8 mouse cellular contexts compared by ENCODE assay signal in the genomic region with DNA sequence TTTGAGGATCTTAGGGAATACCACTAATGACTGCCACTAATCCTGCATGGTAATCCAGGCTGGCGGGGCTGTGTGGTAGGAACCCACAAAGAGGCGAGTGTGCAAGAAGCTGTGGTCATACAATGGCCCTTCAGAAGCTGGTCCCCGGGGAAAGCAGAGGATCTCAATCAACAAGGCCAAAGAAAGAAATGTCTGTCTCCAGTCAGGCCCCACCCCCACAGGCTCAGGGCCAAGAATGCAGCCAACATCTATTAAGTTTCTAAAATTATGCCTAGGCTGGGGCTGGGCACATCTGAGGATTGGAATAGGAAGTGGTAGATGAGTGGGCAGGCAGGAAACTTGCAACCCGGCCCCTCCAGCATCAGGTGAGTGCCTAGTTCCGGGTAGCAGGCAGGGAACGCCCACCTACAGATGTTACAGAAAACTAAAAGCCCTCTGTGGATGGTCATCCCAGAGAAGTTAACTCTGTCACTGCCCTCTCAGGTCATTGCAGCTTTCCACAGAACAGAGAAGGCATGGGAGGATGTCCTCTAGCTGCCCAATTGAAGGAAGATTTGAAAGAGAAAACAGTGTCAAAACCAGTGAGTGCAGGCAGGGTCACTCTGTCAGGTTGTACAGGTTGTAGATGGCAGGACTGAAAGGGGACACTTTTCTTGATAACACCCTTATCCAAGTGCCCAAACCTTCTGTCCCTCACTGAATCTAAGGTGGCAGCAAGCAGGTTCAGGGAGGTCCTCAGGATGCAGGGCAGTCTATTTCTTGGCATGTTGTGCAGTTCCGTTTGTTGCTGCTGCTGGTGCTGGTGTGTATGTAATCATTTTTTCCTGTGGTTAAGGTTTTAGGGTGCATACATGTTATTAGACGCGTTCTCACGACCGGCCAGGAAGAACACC. TPM values are rescaled to one million over a fixed set of nuclear protein-coding genes. Genes with fewer than 3 reads are reported as not detected.
DNase-seq lines count a peak whose midpoint lies in the region; ATAC-seq lines count a peak whose summit lies in the region.

No protein-coding gene starts in this region.

- H3K27me3 ChIP-seq in forebrain, embryonic 14.5 days (replicated peaks; ENCODE audit: control insufficient read depth, insufficient read depth, low read length) = no peaks in the 10 kb centered on the region
- H3K27me3 ChIP-seq in heart, embryonic 16.5 days (ENCODE audit: control insufficient read depth, insufficient read depth, low read length) = no peaks in the 10 kb centered on the region
- no peaks in the 10 kb centered on the region for H3K27me3 ChIP-seq in lung, embryonic 16.5 days (ENCODE audit: control insufficient read depth, insufficient read depth, low read depth, low read length)
- H3K27me3 ChIP-seq in intestine, embryonic 15.5 days (replicated peaks) = no peaks in the 10 kb centered on the region

- H3K27ac ChIP-seq in forebrain, embryonic 14.5 days (ENCODE audit: low read depth, low read length) = 0 out of 2 replicates have a peak overlapping the region, but pooled peaks have one; percentile 21
- peak overlapping the region; percentile 80 for H3K27ac ChIP-seq in heart, embryonic 16.5 days (ENCODE audit: low read length)
- peak overlapping the region; percentile 69 for H3K27ac ChIP-seq in lung, embryonic 16.5 days (ENCODE audit: low read length)
- H3K27ac ChIP-seq in intestine, embryonic 15.5 days = no peak overlapping the region

- peak; percentile 42 for ATAC-seq in forebrain, embryonic 14.5 days
- peak; percentile 53 for ATAC-seq in heart, embryonic 16.5 days (replicated peaks; ENCODE audit: extremely low read depth, insufficient read depth, low FRiP score)
- peak; percentile 29; the same call in 1 of the 2 replicates for ATAC-seq in lung, embryonic 16.5 days (ENCODE audit: low read depth)
- no peak for ATAC-seq in intestine, embryonic 15.5 days

- peaks cover 16% of the 10 kb centered on the region for H3K4me1 ChIP-seq in forebrain, embryonic 14.5 days (ENCODE audit: control insufficient read depth, insufficient read depth, low read length)
- peaks cover 17% of the 10 kb centered on the region for H3K4me1 ChIP-seq in heart, embryonic 16.5 days (ENCODE audit: control insufficient read depth, insufficient read depth, low read length)
- peaks cover 22% of the 10 kb centered on the region for H3K4me1 ChIP-seq in lung, embryonic 16.5 days (replicated peaks; ENCODE audit: control insufficient read depth, insufficient read depth, low read length)
- peaks cover 18% of the 10 kb centered on the region for H3K4me1 ChIP-seq in intestine, embryonic 15.5 days (replicated peaks)

- H3K9me3 ChIP-seq in forebrain, embryonic 14.5 days (replicated peaks; ENCODE audit: control insufficient read depth, low read length) = no peaks in the 10 kb centered on the region
- no peaks in the 10 kb centered on the region for H3K9me3 ChIP-seq in heart, embryonic 16.5 days (replicated peaks; ENCODE audit: control insufficient read depth, low read length)
- H3K9me3 ChIP-seq in lung, embryonic 16.5 days (ENCODE audit: control insufficient read depth, low read length) = no peaks in the 10 kb centered on the region
- H3K9me3 ChIP-seq in intestine, embryonic 15.5 days = no peaks in the 10 kb centered on the region

- no peaks in the 10 kb centered on the region for H3K36me3 ChIP-seq in forebrain, embryonic 14.5 days (ENCODE audit: control insufficient read depth, insufficient read depth, low read length)
- no peaks in the 10 kb centered on the region for H3K36me3 ChIP-seq in heart, embryonic 16.5 days (ENCODE audit: control insufficient read depth, insufficient read depth)
- no peaks in the 10 kb centered on the region for H3K36me3 ChIP-seq in lung, embryonic 16.5 days (ENCODE audit: control insufficient read depth, insufficient read depth, low read length)
- H3K36me3 ChIP-seq in intestine, embryonic 15.5 days = no peaks in the 10 kb centered on the region

- H3K4me3 ChIP-seq in forebrain, embryonic 14.5 days (ENCODE audit: low read depth, low read length) = no peak overlapping the region
- H3K4me3 ChIP-seq in heart, embryonic 16.5 days (ENCODE audit: low read length) = no peak overlapping the region
- no peak overlapping the region for H3K4me3 ChIP-seq in lung, embryonic 16.5 days (ENCODE audit: low read length)
- H3K4me3 ChIP-seq in intestine, embryonic 15.5 days (replicated peaks) = no peak overlapping the region

- H3K9ac ChIP-seq in forebrain, embryonic 14.5 days (ENCODE audit: low read length) = no peak overlapping the region
- H3K9ac ChIP-seq in heart, embryonic 16.5 days (ENCODE audit: low read length) = no peak overlapping the region; the same call in 1 of the 2 replicates
- H3K9ac ChIP-seq in lung, embryonic 16.5 days (ENCODE audit: low read length) = no peak overlapping the region
- H3K9ac ChIP-seq in intestine, embryonic 15.5 days = no peak overlapping the region

- no peak overlapping the region for H3K4me2 ChIP-seq in forebrain, embryonic 14.5 days (ENCODE audit: low read length)
- peak overlapping the region; percentile 20; the same call in 1 of the 2 replicates for H3K4me2 ChIP-seq in heart, embryonic 16.5 days (ENCODE audit: low read depth, low read length)
- H3K4me2 ChIP-seq in lung, embryonic 16.5 days (ENCODE audit: low read depth, low read length) = peak overlapping the region; percentile 14; the same call in 1 of the 2 replicates
- no peak overlapping the region for H3K4me2 ChIP-seq in intestine, embryonic 15.5 days (replicated peaks)

- peak; percentile 12 to 32 for DNase-seq in CD8-positive naive resting alpha-beta T cell, adult 2 months (ENCODE audit: low read depth in 2 of 2, low spot score in 2 of 2)
- DNase-seq in adrenal gland, postnatal 36 days = peak; percentile 61 to 82
- peak; percentile 67 for DNase-seq in forebrain, embryonic 14.5 days (ENCODE audit: low spot score)
- DNase-seq in kidney, postnatal 4 days = peak; percentile 66 to 78
- DNase-seq in ovary, postnatal 10 days (ENCODE audit: low spot score) = peak; percentile 19

- 53% methylated on average over 11 of the region's 11 CpGs for WGBS in forebrain, embryonic 14.5 days
- 47% methylated on average over 11 of the region's 11 CpGs for WGBS in heart, embryonic 16.5 days
- WGBS in lung, embryonic 16.5 days = 48% methylated on average over 11 of the region's 11 CpGs
- 63% methylated on average over 11 of the region's 11 CpGs for WGBS in intestine, embryonic 15.5 days

RNA-seq across cellular contexts. Expression of a gene that starts 47.9 kb away (rescaled TPM):
- 10 to 100 TPM; 13.8 to 14.4 TPM for total RNA-seq in adrenal gland, postnatal 36 days (2021)
- polyA plus RNA-seq in forebrain, embryonic 14.5 days (2014; fragmentation: Nextera tagmentation; extraction: Ambion mirVana) = 170 and 171 TPM in 2 replicates
- 42.2 and 49.2 TPM in 2 replicates for polyA plus RNA-seq in heart, embryonic 16.5 days (2015; fragmentation: Nextera tagmentation; extraction: Ambion mirVana)
- 42.9 and 46.1 TPM in 2 replicates for polyA plus RNA-seq in lung, embryonic 16.5 days (2015; fragmentation: Nextera tagmentation; extraction: Ambion mirVana)
- 22.6 and 23.2 TPM in 2 replicates for polyA plus RNA-seq in intestine, embryonic 15.5 days (2015; fragmentation: Nextera tagmentation; extraction: Ambion mirVana)

RNA-seq across cellular contexts. Expression of a gene that starts 53.1 kb away (rescaled TPM):
- total RNA-seq in adrenal gland, postnatal 36 days (2021) = 10 to 100 TPM; 47.4 to 51.1 TPM
- polyA plus RNA-seq in forebrain, embryonic 14.5 days (2014; fragmentation: Nextera tagmentation; extraction: Ambion mirVana) = 41.4 and 44.5 TPM in 2 replicates
- polyA plus RNA-seq in heart, embryonic 16.5 days (2015; fragmentation: Nextera tagmentation; extraction: Ambion mirVana) = 76.6 and 78.7 TPM in 2 replicates
- 110 and 111 TPM in 2 replicates for polyA plus RNA-seq in lung, embryonic 16.5 days (2015; fragmentation: Nextera tagmentation; extraction: Ambion mirVana)
- polyA plus RNA-seq in intestine, embryonic 15.5 days (2015; fragmentation: Nextera tagmentation; extraction: Ambion mirVana) = 99.1 and 103 TPM in 2 replicates

Comparison
In these comparisons a context has a peak if more than half of its experiments do, and no peak if none do; other contexts are left out.
1. DNase-seq: peak in every context shown above with its lines; median percentile 72 in kidney, postnatal 4 days; 72 in adrenal gland, postnatal 36 days; 67 in forebrain, embryonic 14.5 days; 22 in CD8-positive naive resting alpha-beta T cell, adult 2 months; 19 in ovary, postnatal 10 days.
2. H3K4me2 ChIP-seq: peak in heart, embryonic 16.5 days (single experiment) and lung, embryonic 16.5 days (single experiment); none in forebrain, embryonic 14.5 days (single experiment) and intestine, embryonic 15.5 days (single experiment).